Mouse (Mus musculus) kidney, embryonic 16.5 days (tissue): ENCODE results near the gene Lin7a. TPM values are rescaled to one million over a fixed set of nuclear protein-coding genes. Genes with fewer than 3 reads are reported as not detected.
A peak's percentile ranks its signal among the peaks of the same experiment; 100 is the strongest.

Experiments
- ATAC-seq: fragments of 200-750 bp; cut with Nextera tagmentation; 2 replicates; pipeline ENCODE4 v1.8.0; 2017; ENCODE audit warnings: moderate TSS enrichment; ENCODE audit not compliant: low FRiP score, low TSS enrichment
- H3K27ac ChIP-seq: fragments of 300-500 bp; sonication (generic); 2 replicates; pipeline ENCODE4 v1.5.1; 2014; ENCODE audit warnings: low read length
- H3K27me3 ChIP-seq: fragments of 300-500 bp; sonication (generic); 2 replicates; pipeline ENCODE4 v1.6.1; 2014; ENCODE audit warnings: low read length, control low read depth, mixed read lengths; ENCODE audit not compliant: insufficient read depth
- H3K36me3 ChIP-seq: fragments of 300-500 bp; sonication (generic); 2 replicates; pipeline ENCODE4 v1.6.1; 2014; ENCODE audit warnings: low read length, control low read depth, mixed read lengths; ENCODE audit not compliant: insufficient read depth
- H3K4me1 ChIP-seq: fragments of 300-500 bp; sonication (generic); 2 replicates; pipeline ENCODE4 v1.6.1; 2014; ENCODE audit warnings: low read length, control low read depth, mixed read lengths; ENCODE audit not compliant: insufficient read depth
- H3K4me2 ChIP-seq: fragments of 300-500 bp; sonication (generic); replicated peaks from 2 replicates; pipeline ENCODE4 v1.6.1; 2014; ENCODE audit warnings: low read depth, low read length
- H3K4me3 ChIP-seq: fragments of 300-500 bp; sonication (generic); 2 replicates; pipeline ENCODE4 v1.5.1; 2014; ENCODE audit warnings: mild to moderate bottlenecking, low read length
- H3K9ac ChIP-seq: fragments of 300-500 bp; sonication (generic); replicated peaks from 2 replicates; pipeline ENCODE4 v1.6.1; 2014; ENCODE audit warnings: low read length
- H3K9me3 ChIP-seq: fragments of 300-500 bp; sonication (generic); 2 replicates; pipeline ENCODE4 v1.6.1; 2016; ENCODE audit warnings: low read length, control low read depth
- WGBS: fragments of 180-500 bp; shearing (Covaris S2); extraction: QIAGEN DNeasy Blood & Tissue Kit; methylation state at CpG from one replicate; pipeline ENCODE4 v1.1.7; 2014; 5-methylcytosine and 5-hydroxymethylcytosine counted together
- polyA plus RNA-seq: library from polyadenylated mRNA; unstranded; fragments of >200 nt; fragmentation: Nextera tagmentation; extraction: Ambion mirVana; gene quantifications from 2 replicates; pipeline ENCODE4 v1.2.1, GENCODE M21; 2015

Gene Lin7a
- polyA plus RNA-seq, 1 experiment from 2014 or later = 1.7 TPM

- Histone ChIP-seq H3K9ac (no peak overlapping the region), H3K27ac (no peak overlapping the region), H3K36me3 (no peaks in the 10 kb centered on the region), H3K4me2 (no peak overlapping the region), H3K27me3 (no peaks in the 10 kb centered on the region), H3K9me3 (no peaks in the 10 kb centered on the region), H3K4me1 (no peaks in the 10 kb centered on the region), H3K4me3 (no peak overlapping the region)
- no peak for ATAC-seq
- WGBS = 79% methylated on average over 4 of the region's 4 CpGs
Observed at GRCm38 (mm10) chr10:107381143-107381746, 109.8 kb downstream of the Lin7a start.

DNA sequence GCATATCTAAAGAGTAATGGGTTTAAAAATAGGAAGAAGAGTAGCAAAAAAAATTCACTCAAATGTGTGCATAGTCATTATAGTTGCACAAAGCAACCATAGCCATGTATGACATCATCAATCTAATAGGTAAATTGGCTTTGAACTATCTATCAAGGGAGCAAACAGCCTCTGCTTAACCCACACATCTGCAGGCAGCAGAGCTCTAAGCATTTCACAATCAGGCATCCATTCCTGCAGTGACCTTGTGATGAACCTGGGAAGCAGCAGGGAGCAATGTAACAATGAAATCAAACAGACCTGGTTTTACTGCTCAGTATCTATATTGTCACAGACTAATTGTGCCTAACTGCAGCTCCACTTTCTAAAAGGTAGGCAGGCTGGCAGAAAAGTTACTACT, 112.3 kb downstream of the Lin7a start:
- ATAC-seq = no peak
- H3K9ac ChIP-seq = no peak overlapping the region
- no peaks in the 10 kb centered on the region for H3K27me3 ChIP-seq
- no peak overlapping the region for H3K4me2 ChIP-seq
- no peak overlapping the region for H3K4me3 ChIP-seq
- no peaks in the 10 kb centered on the region for H3K9me3 ChIP-seq
- no peaks in the 10 kb centered on the region for H3K4me1 ChIP-seq
- no peaks in the 10 kb centered on the region for H3K36me3 ChIP-seq
- H3K27ac ChIP-seq = no peak overlapping the region

- Histone ChIP-seq H3K36me3 (no peaks in the 10 kb centered on the region), H3K27ac (no peak overlapping the region), H3K4me2 (no peak overlapping the region), H3K27me3 (no peaks in the 10 kb centered on the region), H3K9ac (no peak overlapping the region), H3K4me1 (no peaks in the 10 kb centered on the region), H3K4me3 (no peak overlapping the region), H3K9me3 (no peaks in the 10 kb centered on the region)
- ATAC-seq = peak; percentile 77
- 54% methylated on average over 4 of the region's 4 CpGs for WGBS
Observed at GRCm38 (mm10) chr10:107389505-107389904, 118.0 kb downstream of the Lin7a start.

GRCm38 (mm10) chr10:107405347-107405746, 133.9 kb downstream of the Lin7a start:
- WGBS = 86% methylated on average over 4 of the region's 4 CpGs

DNA sequence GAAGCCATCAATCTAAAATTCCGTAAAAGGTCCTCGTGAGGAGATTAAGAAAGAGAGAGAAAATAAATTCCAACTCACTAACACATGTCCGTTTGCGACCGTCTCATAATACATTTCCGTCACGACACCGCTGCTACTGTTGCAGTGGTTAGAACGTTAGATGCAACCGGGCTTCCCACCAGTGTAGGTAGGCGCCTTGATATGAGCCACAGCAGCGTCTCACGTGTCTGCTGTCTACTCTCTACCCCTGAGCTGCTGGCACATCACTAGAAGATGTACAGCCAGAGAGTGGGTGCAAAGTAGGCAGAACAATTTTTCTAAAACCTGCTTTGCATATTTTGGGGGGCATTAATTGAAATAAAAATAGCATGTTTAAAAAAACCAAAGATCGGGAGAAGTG, 146.8 kb downstream of the Lin7a start:
- no peak overlapping the region for H3K4me3 ChIP-seq
- no peaks in the 10 kb centered on the region for H3K27me3 ChIP-seq
- no peaks in the 10 kb centered on the region for H3K36me3 ChIP-seq
- H3K4me1 ChIP-seq = no peaks in the 10 kb centered on the region
- no peak overlapping the region for H3K4me2 ChIP-seq
- no peaks in the 10 kb centered on the region for H3K9me3 ChIP-seq
- 83% methylated on average over 14 of the region's 14 CpGs for WGBS
- ATAC-seq = no peak
- no peak overlapping the region for H3K9ac ChIP-seq
- no peak overlapping the region for H3K27ac ChIP-seq

More at GRCm38 (mm10) chr10:107405347-107405746, 133.9 kb downstream of the Lin7a start:
- no peak for ATAC-seq
- H3K4me3 ChIP-seq = no peak overlapping the region
- H3K9me3 ChIP-seq = no peaks in the 10 kb centered on the region
- no peaks in the 10 kb centered on the region for H3K36me3 ChIP-seq
- no peak overlapping the region for H3K27ac ChIP-seq
- H3K4me1 ChIP-seq = no peaks in the 10 kb centered on the region
- no peaks in the 10 kb centered on the region for H3K27me3 ChIP-seq
- H3K4me2 ChIP-seq = no peak overlapping the region
- no peak overlapping the region for H3K9ac ChIP-seq

DNA sequence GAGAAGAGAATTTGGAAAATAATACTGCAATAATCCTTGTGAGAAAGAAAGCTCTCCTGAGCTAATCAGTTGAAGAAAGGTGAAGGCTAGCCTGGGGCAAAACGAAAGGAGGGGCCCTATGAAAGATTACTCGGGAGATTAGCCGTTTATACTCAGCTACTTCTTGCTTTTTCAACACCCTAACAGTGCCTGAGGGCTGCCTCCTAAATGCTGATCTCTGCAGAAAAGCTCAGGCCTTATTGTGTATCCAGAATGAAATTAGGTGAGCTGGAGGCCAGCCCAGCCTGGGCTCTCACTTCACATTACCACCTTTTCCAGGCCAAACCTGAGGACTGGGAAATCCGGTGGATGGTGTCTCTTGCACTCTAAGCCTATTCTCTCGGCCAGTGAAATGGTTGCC, 165.5 kb downstream of the Lin7a start:
- no peak overlapping the region for H3K27ac ChIP-seq
- no peak overlapping the region for H3K4me2 ChIP-seq
- H3K9me3 ChIP-seq = no peaks in the 10 kb centered on the region
- no peak for ATAC-seq
- H3K9ac ChIP-seq = no peak overlapping the region
- no peaks in the 10 kb centered on the region for H3K4me1 ChIP-seq
- H3K4me3 ChIP-seq = no peak overlapping the region
- WGBS = 57% methylated on average over 5 of the region's 5 CpGs
- no peaks in the 10 kb centered on the region for H3K27me3 ChIP-seq
- no peaks in the 10 kb centered on the region for H3K36me3 ChIP-seq

DNA sequence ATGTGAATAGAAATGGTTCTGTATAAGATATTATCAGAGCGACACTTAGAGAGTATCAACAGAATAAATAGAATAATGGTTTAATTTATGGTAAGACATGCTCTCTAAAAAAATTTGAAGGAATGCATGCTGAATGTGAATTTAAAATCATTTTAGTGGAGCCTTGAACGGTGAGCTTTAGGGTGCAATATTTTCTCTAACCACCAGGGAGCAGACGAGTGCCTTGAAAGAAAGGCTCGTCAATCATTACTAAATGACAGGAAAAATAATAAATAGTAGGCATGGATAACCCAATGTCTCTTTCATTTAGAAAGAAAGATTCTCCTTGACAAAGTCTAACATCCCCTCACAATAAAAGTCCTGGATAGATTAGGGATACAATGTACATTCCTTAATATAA, 171.3 kb downstream of the Lin7a start:
- no peaks in the 10 kb centered on the region for H3K4me1 ChIP-seq
- no peak overlapping the region for H3K4me2 ChIP-seq
- ATAC-seq = no peak
- H3K9ac ChIP-seq = no peak overlapping the region
- no peaks in the 10 kb centered on the region for H3K27me3 ChIP-seq
- WGBS = 10% methylated on average over 4 of the region's 4 CpGs
- H3K4me3 ChIP-seq = no peak overlapping the region
- H3K27ac ChIP-seq = no peak overlapping the region
- H3K36me3 ChIP-seq = no peaks in the 10 kb centered on the region
- H3K9me3 ChIP-seq = no peaks in the 10 kb centered on the region

GRCm38 (mm10) chr10:107449496-107450330, 178.2 kb downstream of the Lin7a start:
- Histone ChIP-seq H3K27me3 (no peaks in the 10 kb centered on the region), H3K9ac (no peak overlapping the region), H3K4me3 (no peak overlapping the region), H3K4me1 (no peaks in the 10 kb centered on the region), H3K4me2 (no peak overlapping the region), H3K9me3 (no peaks in the 10 kb centered on the region), H3K36me3 (no peaks in the 10 kb centered on the region), H3K27ac (no peak overlapping the region)
- ATAC-seq = no peak
- WGBS = 85% methylated on average over 5 of the region's 5 CpGs

- no peak overlapping the region for H3K4me3 ChIP-seq
- no peak for ATAC-seq
- WGBS = 87% methylated on average over 7 of the region's 7 CpGs
Observed at GRCm38 (mm10) chr10:107467819-107468218, 196.3 kb downstream of the Lin7a start.

More at GRCm38 (mm10) chr10:107467819-107468218, 196.3 kb downstream of the Lin7a start:
- Histone ChIP-seq H3K36me3 (no peaks in the 10 kb centered on the region), H3K4me1 (no peaks in the 10 kb centered on the region), H3K27ac (no peak overlapping the region), H3K27me3 (no peaks in the 10 kb centered on the region), H3K9ac (no peak overlapping the region), H3K9me3 (no peaks in the 10 kb centered on the region), H3K4me2 (no peak overlapping the region)
